Mouse (Mus musculus) monocyte, adult 59 days (primary cell): Measurements from ENCODE around the gene Kcnk1. TPM values are rescaled to one million over a fixed set of nuclear protein-coding genes. Genes with fewer than 3 reads are reported as not detected.

Experiments
- total RNA-seq, 2 experiments: library from RNA; stranded (reverse); gene quantifications; one replicate each; pipeline ENCODE4 v1.2.4; 2023

The Kcnk1 gene
- total RNA-seq, result under 1 TPM in 1 of 2 experiments, not detected in 1; 0.29 TPM

GRCm38 (mm10) chr8:125995101-125995986 is at the start of gene Kcnk1:
Kcnk1 (plus strand) TSS chr8:125995170.

Other genes with a start within 250 kb of the Kcnk1 start
- gene Pcnx2, start 96.9 kb upstream of the Kcnk1 start, total RNA-seq, result under 1 TPM; 0.13 to 0.21 TPM
- not detected for gene Map3k21, start 84.7 kb upstream of the Kcnk1 start, total RNA-seq